Comparison of ENCODE assay signal across 22 mouse cellular contexts in genomic region chr14:104568549-104568948, GRCm38 (mm10). TPM values are rescaled to one million over a fixed set of nuclear protein-coding genes. Genes with fewer than 3 reads are reported as not detected.
DNase-seq lines count a peak whose midpoint lies in the region; ATAC-seq lines count a peak whose summit lies in the region.
"Had no signal": no experiment of that assay in that cellular context is flagged by ENCODE, and none has a peak within 500 bp of the region (broad histone marks: within the 10 kb centered on the region; RNA-seq: fewer than 3 reads in every experiment).

No protein-coding gene starts in this region.

- H3K27me3 ChIP-seq in forebrain, embryonic 15.5 days = no peaks in the 10 kb centered on the region
- no peaks in the 10 kb centered on the region for H3K27me3 ChIP-seq in forebrain, embryonic 11.5 days (ENCODE audit: control insufficient read depth, insufficient read depth, low read length)
- no peaks in the 10 kb centered on the region for H3K27me3 ChIP-seq in midbrain, embryonic 12.5 days
- H3K27me3 ChIP-seq in midbrain, embryonic 10.5 days (ENCODE audit: low read depth, poor library complexity, severe bottlenecking) = no peaks in the 10 kb centered on the region
- H3K27me3 ChIP-seq in forebrain, embryonic 16.5 days (replicated peaks; ENCODE audit: control insufficient read depth, insufficient read depth, low read length) = no peaks in the 10 kb centered on the region
- no peaks in the 10 kb centered on the region for H3K27me3 ChIP-seq in liver, embryonic 11.5 days (replicated peaks; ENCODE audit: control insufficient read depth, insufficient read depth, low read length)
- H3K27me3 ChIP-seq: CH12.LX; embryonic facial prominence, embryonic 15.5 days; heart, embryonic 12.5 days; hindbrain, embryonic 12.5 days; intestine, embryonic 15.5 days had no signal

- no peak overlapping the region for H3K9ac ChIP-seq in forebrain, embryonic 15.5 days (replicated peaks)
- no peak overlapping the region for H3K9ac ChIP-seq in forebrain, embryonic 11.5 days (ENCODE audit: low read length)
- no peak overlapping the region for H3K9ac ChIP-seq in midbrain, embryonic 12.5 days (replicated peaks)
- no peak overlapping the region for H3K9ac ChIP-seq in forebrain, embryonic 16.5 days (replicated peaks; ENCODE audit: low read depth, low read length)
- no peak overlapping the region for H3K9ac ChIP-seq in liver, embryonic 11.5 days (ENCODE audit: low read depth, low read length)
- H3K9ac ChIP-seq: embryonic facial prominence, embryonic 15.5 days; heart, embryonic 12.5 days; hindbrain, embryonic 12.5 days; intestine, embryonic 15.5 days had no signal

- peaks cover 15% of the 10 kb centered on the region for H3K4me1 ChIP-seq in forebrain, embryonic 15.5 days
- no peaks in the 10 kb centered on the region for H3K4me1 ChIP-seq in forebrain, embryonic 11.5 days (replicated peaks; ENCODE audit: control insufficient read depth, insufficient read depth, low read length)
- peaks cover 10% of the 10 kb centered on the region; the same call in 1 of the 2 replicates for H3K4me1 ChIP-seq in midbrain, embryonic 12.5 days
- H3K4me1 ChIP-seq in midbrain, embryonic 10.5 days = peaks cover 5% of the 10 kb centered on the region; the same call in 1 of the 2 replicates
- peaks cover 6% of the 10 kb centered on the region for H3K4me1 ChIP-seq in forebrain, embryonic 16.5 days (replicated peaks; ENCODE audit: control insufficient read depth, insufficient read depth, low read length)
- H3K4me1 ChIP-seq in liver, embryonic 11.5 days (replicated peaks; ENCODE audit: control insufficient read depth, insufficient read depth, low read length) = no peaks in the 10 kb centered on the region
- H3K4me1 ChIP-seq: embryonic facial prominence, embryonic 15.5 days; heart, embryonic 12.5 days; intestine, embryonic 15.5 days had no signal

- ATAC-seq in forebrain, embryonic 15.5 days (replicated peaks) = peak; percentile 70
- ATAC-seq in forebrain, embryonic 11.5 days (replicated peaks; ENCODE audit: low FRiP score) = no peak
- peak; percentile 55; the same call in 1 of the 2 replicates for ATAC-seq in midbrain, embryonic 12.5 days (ENCODE audit: low FRiP score, low read depth)
- peak; percentile 74 for ATAC-seq in forebrain, embryonic 16.5 days
- no peak for ATAC-seq in liver, embryonic 11.5 days (replicated peaks; ENCODE audit: low FRiP score)
- ATAC-seq: intestine, embryonic 15.5 days; Patski had no signal

- H3K36me3 ChIP-seq in forebrain, embryonic 15.5 days = no peaks in the 10 kb centered on the region
- H3K36me3 ChIP-seq in forebrain, embryonic 11.5 days (ENCODE audit: control insufficient read depth, insufficient read depth, low read length) = no peaks in the 10 kb centered on the region
- H3K36me3 ChIP-seq in midbrain, embryonic 12.5 days = no peaks in the 10 kb centered on the region
- no peaks in the 10 kb centered on the region for H3K36me3 ChIP-seq in midbrain, embryonic 10.5 days
- H3K36me3 ChIP-seq in forebrain, embryonic 16.5 days (ENCODE audit: control insufficient read depth, insufficient read depth) = no peaks in the 10 kb centered on the region
- H3K36me3 ChIP-seq in liver, embryonic 11.5 days (ENCODE audit: control insufficient read depth, insufficient read depth, low read length) = no peaks in the 10 kb centered on the region
- H3K36me3 ChIP-seq: embryonic facial prominence, embryonic 15.5 days; heart, embryonic 12.5 days; hindbrain, embryonic 12.5 days; intestine, embryonic 15.5 days had no signal

- peak overlapping the region; percentile 40; the same call in 1 of the 2 replicates for H3K27ac ChIP-seq in forebrain, embryonic 15.5 days (replicated peaks)
- H3K27ac ChIP-seq in forebrain, embryonic 11.5 days (ENCODE audit: low read depth, low read length) = no peak overlapping the region
- peak overlapping the region; percentile 54; the same call in 1 of the 2 replicates for H3K27ac ChIP-seq in midbrain, embryonic 12.5 days (replicated peaks)
- no peak overlapping the region for H3K27ac ChIP-seq in midbrain, embryonic 10.5 days (replicated peaks)
- H3K27ac ChIP-seq in forebrain, embryonic 16.5 days (ENCODE audit: low read length) = no peak overlapping the region
- H3K27ac ChIP-seq in liver, embryonic 11.5 days (ENCODE audit: low read depth, low read length) = no peak overlapping the region
- H3K27ac ChIP-seq: embryonic facial prominence, embryonic 15.5 days; gastrocnemius, adult 2 months; hindbrain, embryonic 12.5 days; intestine, embryonic 15.5 days had no signal

- H3K4me2 ChIP-seq in forebrain, embryonic 15.5 days (replicated peaks) = no peak overlapping the region
- H3K4me2 ChIP-seq in forebrain, embryonic 11.5 days (ENCODE audit: low read depth, low read length, severe bottlenecking) = no peak overlapping the region
- H3K4me2 ChIP-seq in midbrain, embryonic 12.5 days (replicated peaks) = 0 out of 2 replicates have a peak overlapping the region, but pooled peaks have one; percentile 3
- no peak overlapping the region for H3K4me2 ChIP-seq in forebrain, embryonic 16.5 days (ENCODE audit: low read length)
- no peak overlapping the region for H3K4me2 ChIP-seq in liver, embryonic 11.5 days
- H3K4me2 ChIP-seq: embryonic facial prominence, embryonic 15.5 days; heart, embryonic 12.5 days; hindbrain, embryonic 12.5 days; intestine, embryonic 15.5 days had no signal

- no peak for DNase-seq in forebrain, embryonic 11.5 days (ENCODE audit: low spot score)
- no peak for DNase-seq in midbrain, embryonic 10.5 days (ENCODE audit: low spot score)
- DNase-seq in brain, adult 2 months (ENCODE audit: low read depth, low spot score) = peak; percentile 5
- no peak for DNase-seq in liver, embryonic 11.5 days (ENCODE audit: low spot score)
- DNase-seq: adrenal gland, adult 2 months; adrenal gland, postnatal 25 days; cerebellum, adult 11 months; cerebellum, adult 8-10 months; cerebellum, postnatal 14 days; embryo, embryonic 11 days; gastrocnemius, adult 2 months; gastrocnemius, postnatal 25 days had no signal

- 37% methylated on average over 4 of the region's 4 CpGs for WGBS in forebrain, embryonic 15.5 days
- 67% methylated on average over 4 of the region's 4 CpGs for WGBS in forebrain, embryonic 11.5 days
- WGBS in midbrain, embryonic 12.5 days = 57% methylated on average over 4 of the region's 4 CpGs
- 84% methylated on average over 4 of the region's 4 CpGs for WGBS in midbrain, embryonic 10.5 days
- 23% methylated on average over 4 of the region's 4 CpGs for WGBS in forebrain, embryonic 16.5 days
- WGBS in liver, embryonic 11.5 days = 69% methylated on average over 4 of the region's 4 CpGs

- no peaks in the 10 kb centered on the region for H3K9me3 ChIP-seq in forebrain, embryonic 15.5 days
- H3K9me3 ChIP-seq in forebrain, embryonic 11.5 days (ENCODE audit: control insufficient read depth, low read length) = no peaks in the 10 kb centered on the region
- no peaks in the 10 kb centered on the region for H3K9me3 ChIP-seq in midbrain, embryonic 12.5 days
- H3K9me3 ChIP-seq in midbrain, embryonic 10.5 days (replicated peaks) = no peaks in the 10 kb centered on the region
- H3K9me3 ChIP-seq in forebrain, embryonic 16.5 days (ENCODE audit: control insufficient read depth, low read length) = no peaks in the 10 kb centered on the region
- H3K9me3 ChIP-seq in liver, embryonic 11.5 days (ENCODE audit: control insufficient read depth, low read length) = no peaks in the 10 kb centered on the region
- H3K9me3 ChIP-seq: embryonic facial prominence, embryonic 15.5 days; heart, embryonic 12.5 days; hindbrain, embryonic 12.5 days; intestine, embryonic 15.5 days had no signal

- H3K4me3 ChIP-seq in forebrain, embryonic 15.5 days = no peak overlapping the region
- H3K4me3 ChIP-seq in forebrain, embryonic 11.5 days (ENCODE audit: low read depth, low read length) = no peak overlapping the region
- H3K4me3 ChIP-seq in midbrain, embryonic 12.5 days = no peak overlapping the region
- H3K4me3 ChIP-seq in midbrain, embryonic 10.5 days = no peak overlapping the region
- no peak overlapping the region for H3K4me3 ChIP-seq in forebrain, embryonic 16.5 days (replicated peaks; ENCODE audit: low read length)
- no peak overlapping the region for H3K4me3 ChIP-seq in liver, embryonic 11.5 days (ENCODE audit: low read depth, low read length)
- H3K4me3 ChIP-seq: embryonic facial prominence, embryonic 15.5 days; erythroblast, embryonic 14.5 days; gastrocnemius, adult 2 months; heart, embryonic 12.5 days; hindbrain, embryonic 12.5 days; intestine, embryonic 15.5 days had no signal

RNA-seq across cellular contexts. Expression of gene Rnf219, which starts 46.1 kb away (rescaled TPM):
- polyA plus RNA-seq in forebrain, embryonic 15.5 days (2015; fragmentation: Nextera tagmentation; extraction: Ambion mirVana) = 30.0 and 32.1 TPM in 2 replicates
- polyA plus RNA-seq in forebrain, embryonic 11.5 days (2014; fragmentation: Nextera tagmentation; extraction: Ambion mirVana) = 40.3 and 41.9 TPM in 2 replicates
- polyA plus RNA-seq in midbrain, embryonic 12.5 days (2016; fragmentation: Nextera tagmentation; extraction: Ambion mirVana) = 36.0 and 39.6 TPM in 2 replicates
- 41.8 and 44.3 TPM in 2 replicates for polyA plus RNA-seq in midbrain, embryonic 10.5 days (2016; fragmentation: Nextera tagmentation; extraction: Ambion mirVana)
- 31.5 TPM in 2 replicates for polyA plus RNA-seq in forebrain, embryonic 16.5 days (2015; fragmentation: Nextera tagmentation; extraction: Ambion mirVana)
- polyA plus RNA-seq in liver, embryonic 11.5 days (2014; fragmentation: Nextera tagmentation; extraction: Ambion mirVana) = 19.0 and 20.0 TPM in 2 replicates

Comparison
In these comparisons a context has a peak if more than half of its experiments do, and no peak if none do; other contexts are left out.
1. ATAC-seq: peak in forebrain, embryonic 15.5 days (single experiment), midbrain, embryonic 12.5 days (single experiment) and forebrain, embryonic 16.5 days (single experiment); none in forebrain, embryonic 11.5 days (single experiment) and liver, embryonic 11.5 days (single experiment).
2. H3K27ac ChIP-seq: peak in forebrain, embryonic 15.5 days (single experiment) and midbrain, embryonic 12.5 days (single experiment); none in forebrain, embryonic 11.5 days (single experiment), midbrain, embryonic 10.5 days (single experiment), forebrain, embryonic 16.5 days (single experiment) and liver, embryonic 11.5 days (single experiment).